Mouse (Mus musculus): ENCODE results near the gene Fam76b.

The Fam76b gene

DNA sequence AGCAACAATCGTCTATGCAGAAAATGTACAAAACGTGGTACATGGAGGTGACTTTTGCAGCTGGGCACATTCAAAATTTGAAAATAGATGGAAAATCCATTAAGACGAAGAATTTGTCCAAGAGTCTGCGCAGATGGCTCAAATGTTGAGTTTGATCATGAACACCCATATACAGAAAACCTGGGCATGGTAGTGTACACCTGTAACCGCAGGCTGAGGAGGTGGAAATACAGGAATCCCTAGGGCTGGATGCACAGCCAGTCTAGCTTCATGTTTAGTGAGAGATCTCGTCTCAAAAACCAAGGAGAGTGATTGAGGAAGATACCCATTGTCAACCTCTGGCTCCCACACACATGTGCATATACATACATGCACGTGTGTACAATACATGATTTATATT, 44.1 kb downstream of the Fam76b start:
- DNase-seq (ENCODE audit: low spot score): no peak

DNA sequence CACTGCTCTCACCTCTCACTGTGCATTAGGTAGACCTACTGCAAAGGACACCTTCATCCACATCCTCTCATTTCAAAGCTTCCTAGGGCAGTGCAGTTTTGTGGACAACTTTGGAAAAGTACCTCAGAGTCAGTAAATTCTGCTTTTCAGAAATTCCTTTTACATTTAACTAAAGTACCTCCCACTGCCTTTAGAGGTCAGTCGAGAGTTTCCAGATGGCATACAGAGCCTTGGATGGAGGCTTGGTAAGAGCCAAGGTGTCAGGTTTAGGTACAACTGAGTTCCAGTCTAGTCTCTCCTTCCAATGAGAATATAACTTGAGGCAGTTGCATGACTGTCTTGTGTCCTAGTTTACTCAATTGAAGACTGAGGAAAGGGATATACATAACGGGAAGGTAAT, 46.8 kb downstream of the Fam76b start:
- no peak for DNase-seq (ENCODE audit: low spot score)

DNA sequence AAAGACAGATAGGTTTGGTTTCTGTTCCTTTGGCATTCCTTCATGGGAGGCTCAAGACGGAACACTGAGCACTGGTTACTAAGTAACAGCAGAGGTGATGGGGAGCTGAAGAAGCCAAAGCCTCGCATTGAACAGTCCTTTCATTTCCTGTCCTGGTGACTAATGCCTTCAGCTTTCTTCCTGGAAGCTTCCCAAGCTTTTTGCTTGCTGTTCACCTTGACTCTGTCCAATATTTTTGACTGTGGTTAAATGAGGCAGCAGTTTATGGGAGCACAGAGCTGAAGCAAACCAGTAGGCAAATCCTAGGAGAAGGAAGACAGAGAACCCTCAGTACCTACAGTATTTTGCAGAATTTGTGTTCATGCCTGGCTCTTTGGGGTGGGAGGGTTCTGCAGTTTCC, 47.8 kb downstream of the Fam76b start:
- no peak for DNase-seq (ENCODE audit: low spot score)

DNA sequence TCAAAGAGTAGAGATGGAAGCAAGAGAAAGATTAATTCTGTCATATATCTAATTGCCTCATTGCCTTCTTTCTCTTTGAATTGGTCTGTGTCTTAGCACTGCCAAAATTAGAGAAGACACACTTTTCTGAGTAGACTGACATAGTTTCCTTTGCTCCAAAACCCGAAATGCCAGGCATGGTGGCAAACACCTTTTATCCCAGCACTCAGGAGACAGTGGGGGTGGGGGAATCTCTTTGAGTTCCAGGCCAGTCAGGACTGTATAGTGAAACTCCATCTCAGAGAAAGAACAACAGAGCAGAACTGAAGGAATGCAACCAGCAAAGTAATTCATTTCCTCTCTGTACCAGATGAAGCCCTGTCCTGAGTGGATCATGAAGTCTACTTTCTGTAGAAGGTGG, 53.2 kb downstream of the Fam76b start:
- no peak for DNase-seq (ENCODE audit: low spot score)

DNA sequence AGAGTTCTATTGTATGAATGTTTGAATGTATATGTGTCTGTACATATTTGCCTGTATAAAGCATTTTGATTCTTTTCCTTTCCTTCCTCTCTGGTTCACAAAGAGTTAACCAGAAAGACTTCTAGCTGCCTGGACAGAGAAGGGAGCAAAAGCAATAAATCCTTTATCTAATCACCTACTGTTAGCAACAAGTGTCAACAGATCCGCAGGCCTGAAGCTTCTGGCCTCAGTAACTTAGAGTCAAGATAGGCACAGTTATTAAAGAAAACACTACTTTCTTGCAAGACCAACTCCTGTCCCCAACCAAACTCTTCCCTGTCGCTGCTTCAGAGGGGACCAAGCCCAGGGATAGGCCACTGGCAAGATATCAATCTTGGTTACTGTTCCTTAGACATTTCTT, 55.0 kb downstream of the Fam76b start:
- no peak for DNase-seq (ENCODE audit: low spot score)

DNA sequence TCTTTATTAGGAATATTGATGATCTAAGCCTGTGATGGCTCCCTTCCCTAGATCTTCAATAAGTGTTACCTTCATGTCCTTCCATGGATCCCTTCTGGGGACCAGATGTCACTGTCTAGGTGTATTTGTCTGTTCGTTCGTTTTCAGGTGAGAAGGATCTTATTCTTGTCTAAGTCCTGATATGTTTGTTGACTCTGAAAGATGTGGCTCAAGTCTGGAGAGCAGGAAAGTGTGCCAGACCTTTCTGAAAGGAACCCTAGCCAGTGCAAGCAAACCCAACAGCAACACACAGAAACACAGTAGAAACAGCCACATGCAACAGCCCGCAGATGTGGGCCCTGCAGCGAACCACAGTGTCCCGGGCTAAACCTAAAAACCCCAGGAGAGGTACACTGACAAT, 61.5 kb downstream of the Fam76b start:
- DNase-seq (ENCODE audit: low spot score): no peak

DNA sequence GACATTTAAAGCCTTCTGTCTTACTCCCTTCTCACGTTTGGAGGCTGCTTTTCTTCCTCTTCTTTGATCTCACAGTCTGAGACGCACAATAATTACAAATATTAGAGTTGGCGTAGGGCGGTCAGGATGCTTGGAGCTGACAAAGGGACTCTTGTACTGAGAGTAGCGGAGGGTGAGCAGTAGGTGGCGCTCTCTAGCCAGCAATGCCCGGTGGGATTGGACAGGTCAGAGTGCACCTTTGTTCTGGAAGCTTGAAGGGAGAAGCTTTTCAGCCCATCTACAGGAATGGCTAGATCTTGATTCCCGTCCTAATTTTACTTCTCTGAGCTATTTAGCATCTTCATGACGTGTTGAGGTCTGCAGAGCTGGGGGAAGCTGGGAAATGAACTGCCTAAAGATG, 62.1 kb downstream of the Fam76b start:
- DNase-seq (ENCODE audit: low spot score): peak; percentile 58

DNA sequence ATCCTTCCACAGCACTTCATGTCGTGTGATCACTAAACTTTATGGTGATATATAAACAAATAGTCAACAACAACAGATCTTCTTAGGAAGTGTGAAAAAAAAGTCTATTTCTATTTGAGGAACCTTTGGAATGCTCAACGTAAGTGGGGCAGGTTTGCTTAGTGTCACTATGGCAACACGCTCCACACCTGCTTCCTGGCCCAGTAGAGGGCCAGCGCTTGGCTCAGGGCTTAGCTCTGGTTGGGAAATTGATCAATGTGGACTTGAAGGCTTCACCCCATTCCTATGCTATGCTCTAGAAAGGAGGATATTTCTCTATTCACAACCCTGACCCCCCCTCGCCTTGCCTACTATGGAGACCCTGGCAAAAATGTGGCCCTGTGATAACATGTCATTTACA, 62.7 kb downstream of the Fam76b start:
- no peak for DNase-seq (ENCODE audit: low spot score)

DNA sequence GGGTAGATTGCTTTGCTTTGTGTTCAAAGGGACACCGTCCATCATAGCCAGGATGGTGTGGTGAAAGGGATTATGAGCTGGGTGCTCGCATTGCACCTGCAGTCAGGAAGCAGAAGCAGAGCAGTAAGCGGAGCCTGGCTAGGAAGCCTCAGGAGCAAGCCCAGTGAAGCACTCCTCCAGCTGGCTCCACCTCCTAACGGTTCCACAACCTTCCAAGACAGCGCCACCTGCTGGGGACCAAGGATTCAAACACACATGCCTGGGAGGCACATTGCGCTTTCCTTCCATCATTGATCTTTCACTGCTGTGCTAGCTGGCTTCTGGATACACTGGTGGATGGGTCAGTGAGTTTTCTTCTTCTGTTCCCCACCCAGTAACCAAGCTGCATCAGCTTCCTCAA, 64.4 kb downstream of the Fam76b start:
- DNase-seq (ENCODE audit: low spot score): no peak

DNA sequence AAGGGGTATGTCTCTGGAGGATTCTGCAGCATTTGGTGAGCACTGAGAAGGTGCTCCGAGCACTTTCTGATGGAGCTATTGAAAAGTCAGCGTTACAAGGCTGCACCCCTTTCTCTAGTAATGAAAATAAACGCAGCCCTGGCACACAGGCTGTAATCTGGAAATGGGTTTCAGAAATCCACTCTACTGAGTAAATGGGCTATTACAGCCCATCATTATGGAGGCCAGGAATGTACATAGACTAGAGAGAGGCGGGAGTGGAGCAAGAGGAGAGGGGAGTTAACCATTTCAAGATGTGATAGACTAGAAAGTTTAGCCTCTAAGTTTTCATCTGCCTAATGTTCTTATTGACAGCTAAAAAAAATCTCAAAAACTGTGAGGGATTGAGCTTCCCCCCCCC, 65.5 kb downstream of the Fam76b start:
- DNase-seq (ENCODE audit: low spot score): no peak

DNA sequence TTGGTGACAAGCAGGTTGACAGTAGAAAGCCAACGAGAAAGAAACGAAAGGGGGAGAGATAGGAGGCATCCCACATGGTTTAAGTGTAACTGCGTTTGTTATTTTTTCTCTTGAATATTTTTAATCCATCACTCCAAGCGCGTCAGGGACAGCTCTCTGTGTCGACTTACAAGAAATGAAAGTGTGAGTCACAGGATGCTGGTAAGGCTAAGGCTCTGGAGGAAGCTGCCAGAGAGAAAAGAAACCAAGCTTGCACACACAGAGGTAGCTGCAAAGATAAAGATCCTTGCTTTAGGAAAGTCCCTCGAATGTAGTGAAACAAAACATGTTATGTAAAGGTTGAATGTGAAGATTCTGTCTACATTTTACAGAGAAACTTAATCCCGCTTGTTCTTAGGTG, 67.0 kb downstream of the Fam76b start:
- peak; percentile 46 for DNase-seq (ENCODE audit: low spot score)

DNA sequence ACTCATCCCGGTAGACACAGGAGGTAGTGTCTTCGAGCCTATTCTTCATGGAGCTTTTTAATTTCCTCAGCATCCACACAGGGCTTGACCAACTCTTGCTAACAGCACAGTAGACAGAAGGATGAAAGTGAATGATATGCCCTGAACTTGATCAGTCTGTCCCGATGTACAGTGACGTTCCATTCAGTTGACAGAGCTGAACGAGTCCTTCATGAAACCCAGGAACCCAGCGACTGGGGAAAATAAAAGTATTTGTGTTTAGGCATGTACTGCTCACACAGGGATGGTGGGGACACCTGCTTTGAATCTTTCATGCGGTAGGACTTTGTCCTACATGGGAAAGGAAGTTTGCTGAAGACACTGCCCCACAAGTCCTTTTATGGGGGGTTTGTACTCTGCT, 67.4 kb downstream of the Fam76b start:
- DNase-seq (ENCODE audit: low spot score): no peak

DNA sequence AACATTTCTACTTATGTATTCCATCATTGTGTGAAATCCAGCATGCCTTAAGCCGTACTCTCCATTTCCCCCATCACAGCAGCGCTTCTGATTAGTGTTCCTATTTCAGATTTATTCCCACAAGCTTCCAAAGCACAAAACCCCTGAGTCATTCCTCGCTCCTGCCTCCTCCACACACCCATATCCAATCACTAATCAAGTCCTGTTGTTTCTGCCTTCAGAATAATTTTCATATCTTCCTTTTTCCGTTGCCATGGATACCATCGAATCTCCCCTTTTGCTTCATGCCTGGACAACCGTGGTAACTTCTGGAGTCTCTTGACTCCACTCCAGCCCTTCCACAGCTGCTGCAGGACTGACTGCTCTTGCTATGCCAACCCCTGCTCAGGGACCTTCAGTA, 68.5 kb downstream of the Fam76b start:
- peak; percentile 65 for DNase-seq (ENCODE audit: low spot score)

DNA sequence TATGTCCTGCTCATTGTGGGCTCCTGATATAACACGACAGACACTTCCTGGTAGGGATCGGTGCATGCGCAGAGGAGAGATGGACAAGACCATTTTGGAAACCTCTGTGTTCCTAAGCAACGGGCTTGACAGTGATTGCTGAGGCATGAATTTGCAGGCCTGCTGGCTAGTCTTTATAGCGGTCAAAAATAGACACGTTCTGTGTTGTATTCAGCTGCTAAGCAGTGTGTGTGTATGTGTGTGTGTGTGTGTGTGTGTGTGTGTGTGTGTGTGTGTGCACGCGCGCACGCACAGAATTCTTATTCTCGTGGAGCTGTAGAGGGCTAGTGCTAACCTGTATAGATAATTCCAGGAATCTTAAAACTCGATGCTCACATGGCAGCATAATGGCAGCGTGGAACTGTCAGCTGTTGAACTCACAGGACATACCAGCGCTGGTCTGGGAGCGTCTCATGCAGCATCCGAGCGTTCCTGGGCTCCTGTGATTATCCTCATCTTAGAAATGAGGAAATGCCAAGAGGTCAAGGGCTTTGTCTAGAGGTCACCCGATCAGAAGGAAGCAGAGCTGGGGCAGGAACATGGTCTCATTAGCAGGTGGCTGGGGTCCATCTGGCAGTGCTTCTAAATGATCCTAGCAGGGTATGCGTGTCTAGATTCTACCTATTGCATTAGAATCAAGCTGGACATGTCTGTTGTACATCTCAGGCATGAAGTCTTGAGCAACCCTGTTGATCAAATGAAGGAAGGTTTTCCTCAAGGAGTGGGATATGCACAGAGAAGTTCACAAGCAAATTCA, 71.2 kb downstream of the Fam76b start:
- peak; percentile 47 for DNase-seq (ENCODE audit: low spot score)

DNA sequence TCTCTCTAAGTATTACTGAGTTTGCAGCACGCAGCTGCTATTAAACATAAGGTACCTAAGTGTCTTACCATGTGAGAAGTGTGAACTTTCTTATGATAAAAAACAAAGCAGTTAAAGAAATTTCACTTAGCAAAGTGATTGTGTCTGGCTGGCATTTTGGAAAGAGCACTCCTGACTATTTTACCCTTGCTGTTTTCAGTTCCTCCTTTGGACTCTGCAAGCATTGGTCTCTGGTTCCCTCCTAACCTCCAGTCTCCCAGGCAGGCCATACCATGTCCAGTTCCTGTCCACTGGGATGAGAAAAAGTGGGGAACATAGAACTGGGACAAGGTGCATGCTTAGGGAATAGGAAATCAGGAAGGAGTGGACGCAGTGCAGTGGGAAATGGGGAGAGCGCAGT, 74.5 kb downstream of the Fam76b start:
- no peak for DNase-seq (ENCODE audit: low spot score)

DNA sequence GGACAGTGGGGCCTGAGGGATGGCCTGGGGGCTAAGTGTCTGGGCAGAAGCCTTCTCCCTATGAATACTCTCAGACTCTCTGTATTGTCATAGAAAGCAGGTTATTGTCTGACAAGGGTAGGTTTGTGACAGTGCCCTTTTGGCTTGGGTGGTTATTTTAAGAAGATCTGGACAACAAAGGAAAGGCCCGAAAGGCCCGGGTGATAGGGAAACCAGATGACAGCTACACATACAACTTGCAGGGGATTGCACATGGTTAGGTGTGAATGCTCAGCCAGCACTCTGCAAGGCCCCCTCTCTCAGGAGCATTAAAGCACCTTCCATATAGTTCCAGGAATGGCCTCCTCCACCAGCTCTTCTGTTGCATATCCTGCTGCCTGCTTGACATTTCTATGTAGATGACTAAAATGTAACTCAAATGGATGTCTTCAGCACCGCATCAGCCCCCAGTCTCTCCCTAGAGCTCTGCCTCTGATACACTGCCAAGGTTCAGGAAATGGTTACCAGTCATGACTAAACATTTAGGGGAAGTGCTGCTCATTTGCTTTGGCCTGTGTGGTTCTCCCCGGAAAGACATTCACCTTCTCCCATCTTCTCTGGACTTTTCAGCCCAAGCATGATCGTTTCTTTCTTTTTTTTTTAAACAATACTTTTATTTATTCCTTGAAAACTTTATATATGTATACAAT, 76.7 kb downstream of the Fam76b start:
- DNase-seq (ENCODE audit: low spot score): no peak

All from left cerebral cortex, adult 11 months (tissue).